Mouse (Mus musculus): ENCODE results near the gene Fam189a2.

The Fam189a2 gene

GRCm38 (mm10) chr19:24024667-24025066 is 6.2 kb downstream of the Fam189a2 start:
- DNase-seq (ENCODE audit: low spot score), result no peak

GRCm38 (mm10) chr19:24024131-24024530 is 6.7 kb downstream of the Fam189a2 start:
- DNase-seq (ENCODE audit: low spot score), result peak; percentile 72

GRCm38 (mm10) chr19:24023351-24023750 is 7.5 kb downstream of the Fam189a2 start:
- no peak for DNase-seq (ENCODE audit: low spot score)

- DNase-seq (ENCODE audit: low spot score), result no peak
These were observed 8.0 kb downstream of the Fam189a2 start for GRCm38 (mm10) chr19:24022771-24023170.

- no peak for DNase-seq (ENCODE audit: low spot score)
These were observed 8.5 kb downstream of the Fam189a2 start for GRCm38 (mm10) chr19:24022301-24022700.

- DNase-seq (ENCODE audit: low spot score), result no peak
These were observed 10.1 kb downstream of the Fam189a2 start for GRCm38 (mm10) chr19:24020736-24021135.

DNA sequence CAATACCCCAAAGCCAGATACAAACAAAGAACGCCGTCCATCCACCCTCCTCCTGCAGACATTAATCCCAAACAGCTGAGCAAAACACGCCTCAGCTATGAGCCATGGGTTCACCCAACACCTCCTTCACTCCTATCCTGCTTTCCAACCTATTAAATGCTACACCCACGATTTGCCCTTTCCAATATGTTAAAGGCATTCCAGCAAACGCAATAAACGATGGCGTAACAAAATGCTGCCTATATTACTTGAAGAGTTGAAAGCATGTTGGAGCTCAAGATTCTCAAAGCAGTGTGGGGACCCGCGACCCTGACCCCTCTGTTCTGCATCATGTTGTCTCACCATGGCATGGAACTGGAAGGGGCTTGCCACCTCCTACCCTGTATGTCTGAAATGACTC is 11.2 kb downstream of the Fam189a2 start:
- no peak for DNase-seq (ENCODE audit: low spot score)

DNA sequence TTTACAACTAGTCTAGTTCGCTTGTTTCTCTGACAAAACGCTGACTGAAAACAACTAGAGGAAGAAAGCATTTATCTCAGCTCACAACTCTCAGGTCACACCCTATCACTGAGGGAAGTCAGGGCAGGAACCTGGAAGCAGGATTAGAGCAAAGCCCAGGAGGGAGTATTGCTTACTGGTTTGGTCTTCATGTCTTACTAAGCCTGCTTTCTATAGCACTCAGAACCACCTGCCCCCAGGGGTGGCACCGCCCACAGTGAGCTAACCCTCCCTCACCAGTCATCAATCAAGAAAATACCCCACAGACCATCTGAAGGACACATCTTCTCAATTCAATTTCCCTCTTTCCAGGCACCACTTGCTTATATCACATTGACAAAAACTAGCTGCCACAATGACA is 12.4 kb downstream of the Fam189a2 start:
- DNase-seq (ENCODE audit: low spot score), result no peak

GRCm38 (mm10) chr19:24017892-24018291 is 12.9 kb downstream of the Fam189a2 start:
- DNase-seq (ENCODE audit: low spot score), result no peak

- peak; percentile 71 for DNase-seq (ENCODE audit: low spot score)
These were observed 13.4 kb downstream of the Fam189a2 start for GRCm38 (mm10) chr19:24017427-24017826.

GRCm38 (mm10) chr19:24016706-24017386 is 14.0 kb downstream of the Fam189a2 start:
- peak; percentile 80 for DNase-seq (ENCODE audit: low spot score)

DNA sequence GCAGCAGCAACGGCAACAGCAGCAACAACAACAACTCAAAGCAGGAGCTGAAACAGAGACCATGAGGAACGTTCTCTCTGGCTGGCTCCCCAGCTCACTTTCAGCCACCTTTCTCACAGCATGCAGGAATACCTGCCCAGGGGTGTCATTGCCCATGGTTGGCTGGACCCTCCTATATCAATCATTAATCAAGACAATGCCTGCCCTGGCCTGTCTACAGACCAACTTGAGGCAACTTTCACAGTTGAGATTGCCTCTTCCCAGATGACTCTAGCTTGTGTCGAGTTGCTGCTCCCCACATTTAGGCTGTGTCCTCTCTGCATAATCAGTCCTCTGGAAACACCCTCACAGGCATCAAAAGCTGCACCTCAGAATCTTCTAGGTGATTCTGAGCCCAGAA is 17.6 kb downstream of the Fam189a2 start:
- DNase-seq (ENCODE audit: low spot score), result no peak

DNA sequence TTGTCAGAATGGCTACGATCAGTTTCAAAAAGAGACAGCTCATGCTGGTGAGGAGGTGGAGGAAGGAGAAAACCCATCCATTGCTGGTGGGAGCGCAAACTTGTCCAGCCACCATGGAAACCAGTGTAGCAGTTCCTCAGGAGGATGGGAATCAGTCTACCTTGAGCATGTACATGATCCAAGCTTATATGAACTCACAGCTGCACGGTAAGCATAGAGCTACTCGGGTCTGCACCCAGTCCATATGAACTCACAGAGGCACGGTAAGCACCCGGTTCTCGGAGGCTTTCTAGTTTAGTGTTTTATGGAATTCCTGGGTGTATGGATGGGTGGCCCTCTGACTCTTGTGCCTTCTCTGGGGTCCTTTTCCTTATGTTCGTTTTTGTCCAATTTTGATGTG is 18.3 kb downstream of the Fam189a2 start:
- no peak for DNase-seq (ENCODE audit: low spot score)

DNA sequence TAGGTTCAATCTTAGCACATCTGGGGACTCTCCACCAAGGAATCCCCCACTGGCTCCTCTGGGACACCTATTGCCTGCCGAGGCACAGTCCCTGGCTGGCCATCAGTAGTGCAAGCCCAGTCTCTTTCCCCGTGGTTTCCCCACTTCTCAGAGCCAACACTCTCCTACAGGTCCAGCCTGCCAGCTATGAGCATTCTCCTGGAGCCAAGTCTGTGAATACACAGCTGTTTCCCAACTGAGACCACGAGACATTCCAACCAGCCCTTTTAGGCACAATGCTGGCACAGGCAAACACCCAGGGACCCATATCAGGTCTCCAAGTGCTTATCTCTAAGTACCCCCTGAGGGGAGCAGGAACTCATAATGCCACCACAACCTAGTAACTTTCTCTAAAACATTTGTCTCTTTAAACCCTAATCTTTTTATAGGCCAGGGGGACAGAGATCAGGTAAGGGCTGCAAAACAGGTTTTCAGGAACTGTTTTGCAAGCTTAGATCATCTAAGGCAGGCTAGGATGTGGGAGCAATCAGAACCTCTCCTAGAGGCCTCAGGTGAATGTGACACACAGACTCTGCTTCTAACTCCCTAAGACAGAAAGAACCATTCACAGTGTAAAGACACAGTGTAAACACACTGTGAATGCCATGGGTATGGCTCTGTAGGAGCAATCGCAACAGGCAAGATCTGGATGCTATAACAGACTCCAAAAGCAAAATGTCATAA is 23.0 kb downstream of the Fam189a2 start:
- DNase-seq (ENCODE audit: low spot score), result no peak

- DNase-seq (ENCODE audit: low spot score), result no peak
These were observed 23.7 kb downstream of the Fam189a2 start for GRCm38 (mm10) chr19:24007002-24007637.

DNA sequence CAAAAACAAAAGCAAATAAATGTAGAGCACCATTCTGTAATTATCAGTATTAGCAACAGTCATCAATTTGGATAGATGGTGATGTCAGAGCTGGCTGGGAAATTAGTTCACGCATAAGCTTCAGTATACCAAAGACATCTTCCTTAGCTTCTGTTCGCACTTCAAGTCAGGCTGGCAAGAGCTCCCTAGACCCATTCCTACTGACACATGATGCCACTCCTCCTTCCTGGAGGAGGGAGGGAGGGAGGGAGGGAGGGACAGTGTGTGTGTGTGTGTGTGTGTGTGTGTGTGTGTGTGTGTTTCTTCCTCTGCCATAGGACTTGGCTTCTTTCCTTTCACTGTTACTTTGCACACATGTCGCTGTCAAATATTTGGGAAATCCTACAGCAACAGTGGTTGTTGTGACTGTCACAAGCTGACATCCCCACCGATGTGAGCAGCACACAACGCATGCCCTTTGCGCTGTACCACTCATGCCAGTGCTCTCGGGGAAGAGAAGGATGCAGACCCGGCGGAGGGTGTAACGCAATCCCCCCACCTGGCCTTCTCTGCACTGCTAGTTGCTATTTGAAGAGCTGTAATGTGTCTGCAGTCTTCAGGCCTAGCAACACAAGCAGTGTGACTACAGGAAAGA is 34.9 kb downstream of the Fam189a2 start:
- DNase-seq (ENCODE audit: low spot score), result no peak

DNA sequence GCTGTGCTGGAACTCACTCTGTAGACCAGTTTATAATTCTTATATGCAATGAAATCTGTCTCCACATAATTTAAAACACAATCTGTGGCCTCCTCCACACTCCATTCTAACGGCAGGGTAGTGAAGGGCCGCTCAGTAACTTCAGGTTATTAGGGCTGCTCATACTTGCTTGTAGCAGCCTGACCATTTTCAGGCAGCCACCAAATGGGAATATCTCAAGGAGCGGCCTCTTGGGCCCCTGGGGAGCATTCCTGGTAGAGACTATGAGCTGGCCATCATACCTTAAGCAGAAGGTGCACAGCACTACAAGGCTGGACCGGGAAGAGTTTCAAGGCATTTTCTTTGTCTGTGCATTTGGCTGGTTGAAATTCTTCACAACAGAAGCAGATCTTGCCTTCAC is 42.7 kb downstream of the Fam189a2 start:
- no peak for DNase-seq (ENCODE audit: low spot score)

GRCm38 (mm10) chr19:23987291-23987690 is 43.5 kb downstream of the Fam189a2 start:
- no peak for DNase-seq (ENCODE audit: low spot score)

- DNase-seq (ENCODE audit: low spot score), result no peak
These were observed 46.6 kb downstream of the Fam189a2 start for GRCm38 (mm10) chr19:23984186-23984585.

DNA sequence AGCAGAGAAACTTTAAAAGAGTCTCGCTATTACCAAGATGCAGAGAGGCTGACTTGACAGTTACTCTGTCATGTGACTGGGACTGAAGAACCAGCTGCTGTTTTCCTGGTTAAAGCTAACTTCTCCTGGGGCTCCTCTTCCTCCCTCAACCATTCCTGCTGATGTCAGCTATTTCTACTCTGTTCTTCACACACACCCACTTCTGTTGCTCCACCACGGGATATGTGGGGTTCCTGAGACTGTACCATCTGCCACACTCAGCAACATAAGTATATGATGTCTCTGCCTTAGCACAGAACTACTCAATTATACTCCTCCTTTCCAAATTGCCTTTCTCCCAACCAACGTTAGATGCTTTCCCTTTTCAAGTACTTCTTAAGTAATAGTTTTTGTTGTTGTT is 50.2 kb downstream of the Fam189a2 start:
- no peak for DNase-seq (ENCODE audit: low spot score)

- no peak for DNase-seq (ENCODE audit: low spot score)
These were observed 52.8 kb downstream of the Fam189a2 start for GRCm38 (mm10) chr19:23977901-23978443.

DNA sequence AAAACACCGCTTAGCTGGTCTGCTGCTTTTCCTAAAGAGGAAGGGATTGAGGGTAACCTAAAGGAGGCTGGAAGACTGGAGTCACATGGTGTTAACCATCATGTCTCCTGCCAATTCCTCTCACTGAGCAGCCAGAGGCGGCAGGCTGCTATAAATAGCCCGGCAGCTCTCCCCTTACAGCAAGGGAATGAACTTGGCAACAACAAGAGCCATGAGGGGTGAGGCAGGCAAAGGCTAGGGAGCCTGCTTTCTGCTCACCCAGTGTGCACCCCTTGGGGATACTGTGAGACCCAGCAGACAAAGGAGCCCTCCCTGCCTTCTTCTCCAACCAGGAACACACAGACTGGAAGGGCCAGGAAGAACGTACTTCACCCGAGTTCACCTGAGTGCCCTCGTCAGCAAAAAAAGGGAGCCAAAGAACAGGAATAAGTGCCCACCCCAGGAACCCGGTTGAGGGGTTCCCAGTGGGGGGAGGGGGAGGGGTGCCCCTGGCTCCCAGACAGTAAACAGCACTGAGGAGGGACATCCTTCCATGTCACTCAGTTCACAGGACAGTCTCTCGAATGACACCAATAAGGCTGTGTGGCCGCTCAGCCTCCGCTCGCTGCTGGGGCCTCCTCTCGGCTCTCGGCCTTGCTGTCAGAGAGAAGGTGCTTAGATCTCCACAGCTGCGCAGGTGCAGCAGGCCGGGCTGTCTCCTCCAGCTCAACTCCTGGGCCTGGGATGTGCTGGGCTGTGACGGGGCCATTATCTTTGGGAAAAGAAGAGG is 57.8 kb downstream of the Fam189a2 start:
- DNase-seq (ENCODE audit: low spot score), result no peak

All from embryo, embryonic 10.5 days (tissue).